Mouse (Mus musculus) lung, postnatal 36 days (tissue): Measurements from ENCODE around the gene Vav1.
A peak's percentile ranks its signal among the peaks of the same experiment; 100 is the strongest.
"Not testable (repeated sequence)": the region's sequence is repeated elsewhere in the genome, so short reads cannot be mapped to it uniquely, and the experiment has no call there.

Experiments
- DNase-seq: peaks from one replicate; pipeline ENCODE4 v3.0.0; 2022; ENCODE audit warnings: mixed read lengths

Gene Vav1

GRCm38 (mm10) chr17:57280411-57280810 is 1.5 kb downstream of the Vav1 start:
- DNase-seq, result peak; percentile 52

- DNase-seq, result no peak
Measured at GRCm38 (mm10) chr17:57283906-57284305, 5.0 kb downstream of the Vav1 start.

DNA sequence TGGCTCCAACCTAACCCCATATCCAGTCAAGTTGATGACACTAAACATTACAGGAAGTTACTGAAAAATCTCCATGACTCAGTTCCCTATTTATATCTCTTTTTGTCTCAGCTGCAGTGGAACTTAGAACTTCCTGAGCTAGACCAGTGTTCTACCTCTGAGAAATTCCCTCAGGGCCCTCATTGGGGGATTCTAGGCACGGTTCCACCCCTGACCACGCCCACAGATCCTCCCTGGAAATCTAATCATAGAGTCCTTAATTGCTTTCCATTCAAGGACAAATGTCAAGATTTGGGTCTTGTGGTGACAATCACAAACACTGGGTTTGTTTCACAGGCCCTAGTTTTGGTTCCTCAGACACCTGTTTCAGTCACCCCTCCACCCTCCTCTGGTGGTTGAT is 6.2 kb downstream of the Vav1 start:
- no peak for DNase-seq

DNA sequence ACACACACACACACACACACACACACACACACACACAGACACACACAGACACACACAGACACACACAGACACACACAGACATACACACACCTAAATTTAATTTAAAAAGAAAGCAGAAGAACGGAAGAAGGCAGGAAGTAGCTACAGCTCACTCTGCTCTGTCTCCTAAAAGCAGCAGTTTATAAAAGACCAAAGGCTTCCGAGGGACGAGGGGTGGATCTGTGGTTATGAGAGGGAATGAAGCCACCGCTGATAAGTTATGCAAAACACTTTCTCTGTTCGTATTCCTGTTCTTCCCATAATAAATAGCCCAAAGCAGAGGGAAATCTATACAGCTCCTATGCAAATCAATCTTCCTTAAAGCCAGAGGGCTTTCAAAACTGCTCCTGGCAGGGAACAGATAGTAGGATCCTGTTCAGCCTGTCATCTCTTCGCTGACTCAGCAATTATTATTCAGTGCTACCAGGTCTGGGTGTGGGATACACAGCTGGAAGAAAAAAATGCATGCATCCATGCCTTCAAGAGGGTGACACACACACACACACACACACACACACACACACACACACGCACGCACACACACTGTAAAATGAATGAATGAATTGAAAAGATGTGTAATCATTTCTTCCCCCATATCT is 7.9 kb downstream of the Vav1 start:
- no peak for DNase-seq

DNA sequence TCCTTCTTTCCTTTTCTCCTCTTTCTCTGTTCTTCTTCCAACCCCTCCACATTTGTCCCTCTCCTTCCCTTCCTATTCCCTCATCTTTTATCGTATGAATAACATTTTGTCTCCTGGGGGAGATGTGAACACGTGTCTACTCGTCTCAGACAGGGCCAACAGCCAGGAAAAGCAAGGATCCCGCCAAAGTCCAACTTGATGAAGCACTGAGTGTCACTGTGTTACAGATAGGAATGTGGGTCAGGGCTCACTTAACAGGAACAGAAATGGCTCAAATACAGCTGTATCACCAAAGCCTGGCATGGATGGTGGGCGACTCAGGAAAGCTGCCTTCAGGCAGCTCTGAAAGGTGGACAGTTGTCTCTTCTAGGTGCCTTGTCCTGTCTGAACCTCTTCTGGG is 10.4 kb downstream of the Vav1 start:
- DNase-seq, result no peak

DNA sequence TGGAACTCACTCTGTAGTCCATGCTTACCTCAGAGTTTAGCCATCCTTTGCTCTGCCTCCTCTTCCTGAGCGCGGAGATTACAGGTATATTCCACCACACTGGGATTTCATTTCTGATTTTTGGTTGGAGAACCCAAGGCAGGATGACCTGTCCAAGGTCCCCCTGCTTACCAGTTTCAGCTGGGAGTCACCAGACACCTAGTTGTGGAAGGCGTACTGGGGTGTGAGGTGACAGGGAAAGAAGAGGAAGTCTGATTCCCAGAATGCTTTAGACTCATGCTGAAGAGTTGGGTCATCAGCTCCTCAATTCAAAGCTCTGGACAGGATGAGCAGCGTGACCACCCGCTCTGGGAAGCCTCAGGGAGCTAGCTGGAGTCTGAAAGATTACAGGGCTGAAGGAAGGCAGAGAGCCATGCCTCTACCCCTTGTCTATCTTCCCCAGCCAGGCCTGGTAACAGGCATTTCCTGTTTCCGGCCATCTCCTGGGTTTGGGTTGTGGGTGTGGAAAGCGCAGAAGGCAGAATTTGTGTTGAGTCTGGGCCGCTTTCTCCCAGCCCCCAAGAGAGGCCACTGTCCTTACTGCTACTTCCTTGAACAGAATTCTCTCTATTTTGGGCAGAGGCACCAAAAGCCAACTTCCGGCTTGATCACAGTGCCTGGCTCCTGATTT is 11.2 kb downstream of the Vav1 start:
- DNase-seq, result peak; percentile 27

- DNase-seq, result peak; percentile 12
Measured at GRCm38 (mm10) chr17:57290671-57291055, 11.8 kb downstream of the Vav1 start.

- DNase-seq, result no peak
Measured at GRCm38 (mm10) chr17:57292302-57292701, 13.4 kb downstream of the Vav1 start.

- DNase-seq, result no peak
Measured at GRCm38 (mm10) chr17:57292968-57293367, 14.1 kb downstream of the Vav1 start.

- DNase-seq, result no peak
Measured at GRCm38 (mm10) chr17:57295935-57296334, 17.0 kb downstream of the Vav1 start.

DNA sequence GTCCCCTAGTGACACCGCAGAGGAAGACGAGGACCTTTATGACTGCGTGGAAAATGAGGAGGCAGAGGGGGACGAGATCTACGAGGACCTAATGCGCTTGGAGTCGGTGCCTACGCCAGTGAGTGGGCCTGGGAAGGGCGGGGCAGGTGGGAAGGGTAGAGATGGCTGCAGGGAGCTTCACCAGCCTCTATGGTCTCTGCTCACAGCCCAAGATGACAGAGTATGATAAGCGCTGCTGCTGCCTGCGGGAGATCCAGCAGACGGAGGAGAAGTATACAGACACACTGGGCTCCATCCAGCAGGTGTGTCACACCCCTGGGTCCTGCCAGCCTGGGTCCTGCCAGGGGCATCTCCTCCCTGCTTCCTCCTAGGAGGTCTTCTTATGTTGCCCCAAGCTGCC is 18.1 kb downstream of the Vav1 start:
- DNase-seq, result no peak

DNA sequence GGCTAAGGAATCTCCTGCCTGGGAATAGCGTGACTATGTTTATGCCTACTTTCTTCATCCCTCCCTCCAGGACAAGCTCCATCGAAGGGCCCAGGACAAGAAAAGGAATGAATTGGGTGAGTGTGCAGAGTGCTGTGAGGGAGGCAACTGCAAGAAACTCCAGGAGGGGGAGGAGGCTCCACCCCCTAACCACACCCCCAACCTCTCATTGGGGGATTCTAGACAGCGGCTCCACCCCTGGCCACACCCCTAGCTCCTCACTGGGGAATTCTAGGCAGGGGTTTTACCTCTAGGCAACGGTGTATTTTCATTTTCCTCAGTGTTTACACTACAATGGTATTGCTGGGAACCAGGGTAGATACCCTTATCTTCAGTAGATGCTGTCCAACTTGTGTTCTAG is 26.7 kb downstream of the Vav1 start:
- no peak for DNase-seq

DNA sequence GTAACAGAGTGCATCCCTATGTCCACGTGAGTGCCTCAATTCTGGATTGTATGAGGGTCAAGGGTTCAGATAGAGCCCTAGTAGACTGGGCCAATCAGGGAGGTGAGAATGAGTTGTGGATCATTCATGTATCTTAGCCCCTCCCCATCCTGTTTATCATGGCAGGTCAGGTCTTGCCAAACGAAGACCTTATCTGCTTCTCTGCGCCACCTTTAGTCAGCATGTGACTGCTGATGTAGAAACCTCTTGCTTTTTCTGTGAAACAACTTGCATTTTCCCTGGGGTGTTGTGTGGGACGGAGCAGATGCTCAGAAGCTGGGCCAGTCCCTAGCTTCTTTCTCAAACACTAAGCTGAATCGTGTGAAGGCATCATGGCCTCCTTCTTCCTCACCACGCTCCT is 28.2 kb downstream of the Vav1 start:
- no peak for DNase-seq

DNA sequence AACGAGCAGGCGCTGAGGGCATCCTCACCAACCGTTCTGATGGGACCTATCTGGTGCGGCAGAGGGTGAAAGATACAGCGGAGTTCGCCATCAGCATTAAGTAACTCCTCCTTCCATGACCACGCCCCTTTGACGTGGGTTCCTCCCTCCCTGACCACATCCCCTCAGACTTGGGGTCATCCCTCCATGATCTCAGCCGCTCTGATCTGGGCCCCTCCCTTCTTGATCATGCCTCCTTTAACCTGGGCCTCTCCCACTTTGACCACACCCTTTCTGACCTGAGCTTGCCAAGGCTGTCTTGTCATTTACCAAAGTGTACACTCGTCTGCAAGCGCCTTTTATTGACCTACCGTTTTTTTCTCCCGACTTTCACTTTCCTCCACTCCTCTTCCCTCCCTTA is 32.9 kb downstream of the Vav1 start:
- peak; percentile 24 for DNase-seq

DNA sequence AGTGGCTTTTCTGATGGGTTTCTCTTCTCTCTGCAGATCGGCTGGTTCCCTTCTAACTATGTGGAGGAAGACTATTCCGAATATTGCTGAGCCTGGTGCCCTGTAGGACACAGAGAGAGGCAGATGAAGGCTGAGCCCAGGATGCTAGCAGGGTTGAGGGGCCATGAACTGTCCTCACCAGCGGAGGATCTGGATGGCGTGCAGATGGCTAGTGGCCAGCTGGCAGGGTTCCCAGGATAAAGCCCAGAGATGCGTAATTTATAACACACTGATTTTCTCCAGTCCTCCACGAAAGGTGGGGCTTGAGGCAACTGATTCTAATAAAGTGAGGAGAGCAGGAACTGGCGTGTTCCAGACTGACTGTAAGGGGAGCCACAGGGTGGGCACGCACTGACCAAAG is 48.7 kb downstream of the Vav1 start:
- no peak for DNase-seq

DNA sequence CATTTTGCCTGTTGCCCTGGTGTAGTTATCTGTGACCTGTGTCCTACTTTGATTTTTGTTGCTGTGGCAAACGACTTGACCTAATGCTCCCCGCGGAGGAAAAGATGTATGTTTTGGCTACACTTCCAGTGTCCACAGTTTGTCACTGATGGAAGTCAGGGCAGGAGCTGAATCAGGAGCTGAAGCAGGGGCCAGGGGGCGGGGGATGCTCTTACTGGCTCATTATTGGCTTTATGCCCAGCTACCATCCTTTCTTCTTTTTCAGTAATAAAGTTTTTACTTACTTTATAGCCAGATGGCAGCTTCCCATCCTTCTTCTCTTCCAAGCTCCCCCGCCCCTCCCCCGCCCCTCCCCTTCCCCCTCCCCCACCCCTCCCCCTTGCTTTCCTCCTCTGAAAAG is 50.0 kb downstream of the Vav1 start:
- DNase-seq, result no peak

- DNase-seq, result no peak
Measured at GRCm38 (mm10) chr17:57330993-57331392, 52.1 kb downstream of the Vav1 start.

GRCm38 (mm10) chr17:57332241-57332640 is 53.3 kb downstream of the Vav1 start:
- DNase-seq, result no peak

GRCm38 (mm10) chr17:57334001-57334760 is 55.3 kb downstream of the Vav1 start:
- no peak for DNase-seq

DNA sequence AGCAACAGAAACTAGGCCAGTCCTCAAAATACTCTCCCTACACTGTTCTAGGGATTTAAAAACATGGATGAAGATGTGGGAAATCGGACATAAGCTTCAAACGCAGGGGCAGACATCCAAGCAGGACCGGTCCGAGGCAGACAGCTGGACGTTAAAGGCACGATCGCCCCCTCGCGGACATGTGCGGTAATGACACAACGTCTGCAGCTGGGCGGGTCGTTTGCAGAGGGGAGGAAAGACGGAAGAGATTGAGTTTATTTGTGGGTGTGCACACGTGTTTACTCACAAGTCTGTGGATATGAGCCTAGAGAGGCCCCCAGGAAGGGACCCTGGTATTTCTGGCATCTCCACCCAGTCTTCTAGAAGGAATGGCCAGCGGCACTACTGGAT is 55.9 kb downstream of the Vav1 start:
- DNase-seq, result peak; percentile 91

GRCm38 (mm10) chr17:57335194-57335593 is 56.3 kb downstream of the Vav1 start:
- not testable (repeated sequence) for DNase-seq

DNA sequence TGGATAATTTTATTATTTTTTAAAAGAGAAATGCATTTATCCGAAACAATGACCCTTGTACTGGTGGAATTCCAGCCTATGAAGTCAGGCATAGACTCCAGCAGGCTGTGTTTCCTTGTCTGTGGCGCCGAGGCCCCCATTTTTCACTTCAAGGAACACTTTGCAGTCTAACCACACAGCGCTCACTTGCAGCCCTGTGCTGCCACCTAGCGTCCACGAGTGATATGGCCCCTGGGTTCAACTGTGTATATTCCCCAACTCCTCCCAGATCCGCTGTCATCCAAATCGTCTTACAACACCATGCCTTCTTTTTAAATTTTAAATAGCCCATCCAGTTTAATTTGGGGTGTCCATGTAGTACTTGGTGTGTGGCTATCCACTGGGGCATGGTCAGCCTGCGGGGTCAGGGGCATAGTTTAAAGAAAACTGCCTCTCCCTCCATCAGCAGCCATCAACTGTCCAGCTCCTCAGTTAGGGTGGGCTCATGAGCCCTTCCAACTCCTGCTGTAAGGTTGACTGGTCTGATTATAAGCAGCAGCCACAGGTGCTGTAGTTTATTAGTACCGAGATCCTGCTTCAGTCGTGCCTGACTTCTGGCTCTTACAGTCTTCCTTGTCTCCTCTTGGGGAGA is 56.9 kb downstream of the Vav1 start:
- peak; percentile 95 for DNase-seq

GRCm38 (mm10) chr17:57337996-57338395 is 59.1 kb downstream of the Vav1 start:
- DNase-seq, result peak; percentile 60

- DNase-seq, result no peak
Measured at GRCm38 (mm10) chr17:57339298-57339697, 60.4 kb downstream of the Vav1 start.
